Mouse (Mus musculus): ENCODE measurements around the gene Gm6676. TPM values are rescaled to one million over a fixed set of nuclear protein-coding genes. Genes with fewer than 3 reads are reported as not detected.

The Gm6676 gene
- not detected in 2 replicates for polyA plus RNA-seq (2012; rRNA removed)

DNA sequence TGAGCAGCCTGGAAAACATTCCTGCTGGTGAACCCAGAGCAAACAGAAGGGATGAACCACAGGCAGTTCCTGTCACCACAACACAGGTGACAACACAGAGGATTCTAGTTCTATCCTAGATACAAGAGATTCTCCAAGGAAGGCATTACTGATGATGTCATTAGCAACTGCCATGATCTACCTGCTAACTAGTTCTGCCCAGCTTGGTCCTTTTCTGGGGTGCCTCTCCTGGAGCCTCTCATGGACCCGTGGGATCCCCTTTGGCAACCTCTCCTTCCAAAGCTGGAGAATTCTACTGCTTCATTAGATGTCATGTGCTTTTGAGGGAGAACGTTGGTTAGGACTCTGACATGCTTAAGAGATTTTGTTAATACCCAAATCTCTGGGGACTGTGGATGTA, at the start of gene Gm6676:
Gm6676 (minus strand) TSS at position 101 of the 400 bp plus-strand sequence.

DNA sequence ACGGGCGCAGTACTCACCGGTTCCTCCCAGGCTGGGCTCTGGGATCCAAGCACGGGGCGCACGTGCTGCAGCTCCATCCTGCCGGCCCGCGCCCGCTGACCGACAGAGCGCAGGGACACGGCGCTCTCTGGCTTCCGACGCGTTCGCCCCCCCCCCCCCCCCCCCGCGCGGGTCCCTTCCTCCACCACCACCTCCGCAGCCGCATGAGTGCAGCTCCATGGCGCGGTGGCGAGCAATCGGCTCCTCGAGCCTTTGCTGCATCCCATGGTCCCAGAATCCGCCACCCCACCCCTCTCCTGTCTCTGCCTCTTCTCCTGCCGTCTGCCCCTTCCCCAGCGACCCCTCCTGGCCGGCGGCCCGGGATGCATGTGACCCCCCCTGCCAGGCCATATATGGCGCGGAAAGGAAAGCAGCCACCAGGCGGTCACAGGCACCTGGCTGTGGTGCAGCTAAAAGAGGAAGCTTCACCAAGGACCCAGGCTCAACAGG, 49.3 kb upstream of the Gm6676 start, which contains the start of gene Gm3512:
Gm3512 (minus strand) TSS at position 51 of the 489 bp plus-strand sequence.

DNA sequence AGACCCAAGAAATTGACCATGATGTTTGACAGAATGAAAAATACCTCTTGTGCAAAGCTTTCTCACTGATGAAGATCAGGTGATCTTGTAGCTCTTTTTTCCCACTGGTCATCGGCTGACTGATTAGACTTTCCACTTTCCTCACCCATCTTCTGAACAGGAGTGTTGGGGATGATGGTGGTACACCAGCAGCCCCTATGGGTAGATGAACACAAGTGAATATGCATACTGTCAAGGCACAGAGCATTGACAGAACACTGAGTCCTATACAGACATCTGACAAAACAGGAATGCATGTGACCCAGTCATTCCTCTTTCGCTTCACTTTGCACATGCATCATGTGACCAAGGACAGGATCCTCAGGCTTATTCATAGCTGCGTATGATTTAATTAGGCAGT, 24.7 kb downstream of the Gm6676 start, which contains the start of gene Gm3696:
Gm3696 (minus strand) TSS at position 101 of the 400 bp plus-strand sequence.

Other genes starting within 250 kb of the Gm6676 start
- 0.04 TPM in 1 of 2 replicates, not detected in the other for gene Gm3667, start 235.4 kb downstream of the Gm6676 start, polyA plus RNA-seq (2012; rRNA removed)
- not detected in 2 replicates for gene Gm6356, start 151.6 kb downstream of the Gm6676 start, polyA plus RNA-seq (2012; rRNA removed)
- 0.02 TPM in 2 replicates for gene Gm10406, start 98.0 kb downstream of the Gm6676 start, polyA plus RNA-seq (2012; rRNA removed)
- gene Gm3685, start 80.4 kb downstream of the Gm6676 start, polyA plus RNA-seq (2012; rRNA removed), result not detected in 2 replicates
- gene Gm3696, start 24.8 kb downstream of the Gm6676 start, polyA plus RNA-seq (2012; rRNA removed), result 0.06 and 0.07 TPM in 2 replicates
- 0.16 and 0.18 TPM in 2 replicates for gene Gm3512, start 49.1 kb upstream of the Gm6676 start, polyA plus RNA-seq (2012; rRNA removed)
- gene Gm16434, start 69.1 kb upstream of the Gm6676 start, polyA plus RNA-seq (2012; rRNA removed), result not detected in 2 replicates
- gene Gm3727, start 139.3 kb upstream of the Gm6676 start, polyA plus RNA-seq (2012; rRNA removed), result not detected in 2 replicates
- gene Gm3739, start 189.6 kb upstream of the Gm6676 start, polyA plus RNA-seq (2012; rRNA removed), result 0.03 and 0.06 TPM in 2 replicates
- gene Gm5797, start 207.0 kb upstream of the Gm6676 start, polyA plus RNA-seq (2012; rRNA removed), result not detected in 2 replicates
- not detected in 2 replicates for gene Gm8374, start 239.7 kb upstream of the Gm6676 start, polyA plus RNA-seq (2012; rRNA removed)

Measured in liver, embryonic 18 days (tissue).